Mouse (Mus musculus) midbrain, embryonic 16.5 days (tissue): ENCODE data around the gene Drd4. TPM values are rescaled to one million over a fixed set of nuclear protein-coding genes. Genes with fewer than 3 reads are reported as not detected.

Experiments
- ATAC-seq: fragments of 200-750 bp; cut with Nextera tagmentation; 2 replicates; pipeline ENCODE4 v1.8.0; 2017; ENCODE audit warnings: moderate TSS enrichment
- H3K27ac ChIP-seq: fragments of 300-500 bp; sonication (generic); 2 replicates; pipeline ENCODE4 v1.5.1; 2014; ENCODE audit warnings: mild to moderate bottlenecking, low read length, mixed read lengths
- H3K27me3 ChIP-seq: fragments of 300-500 bp; sonication (generic); 2 replicates; pipeline ENCODE4 v1.6.1; 2014; ENCODE audit warnings: low read depth, low read length, mixed read lengths; ENCODE audit not compliant: control insufficient read depth, insufficient read depth
- H3K36me3 ChIP-seq: fragments of 300-500 bp; sonication (generic); 2 replicates; pipeline ENCODE4 v1.6.1; 2014; ENCODE audit warnings: mild to moderate bottlenecking, low read length, moderate library complexity, mixed read lengths; ENCODE audit not compliant: control insufficient read depth, insufficient read depth
- H3K4me1 ChIP-seq: fragments of 300-500 bp; sonication (generic); 2 replicates; pipeline ENCODE4 v1.6.1; 2014; ENCODE audit warnings: mild to moderate bottlenecking, low read length, mixed read lengths; ENCODE audit not compliant: control insufficient read depth, insufficient read depth
- H3K4me2 ChIP-seq: fragments of 300-500 bp; sonication (generic); 2 replicates; pipeline ENCODE4 v1.6.1; 2014; ENCODE audit warnings: mild to moderate bottlenecking, low read length, mixed read lengths
- H3K4me3 ChIP-seq: fragments of 300-500 bp; sonication (generic); 2 replicates; pipeline ENCODE4 v1.5.1; 2014; ENCODE audit warnings: low read depth, mild to moderate bottlenecking, low read length, moderate library complexity, mixed read lengths
- H3K9ac ChIP-seq: fragments of 300-500 bp; sonication (generic); 2 replicates; pipeline ENCODE4 v1.6.1; 2014; ENCODE audit warnings: low read depth, low read length, mixed read lengths
- H3K9me3 ChIP-seq: fragments of 300-500 bp; sonication (generic); replicated peaks from 2 replicates; pipeline ENCODE4 v1.6.1; 2014; ENCODE audit warnings: mild to moderate bottlenecking, low read length, mixed read lengths; ENCODE audit not compliant: control insufficient read depth, poor library complexity, severe bottlenecking
- WGBS: fragments of 180-500 bp; shearing (Covaris S2); extraction: QIAGEN DNeasy Blood & Tissue Kit; methylation state at CpG from one replicate; pipeline ENCODE4 v1.1.7; 2014; 5-methylcytosine and 5-hydroxymethylcytosine counted together
- polyA plus RNA-seq: library from polyadenylated mRNA; unstranded; fragments of >200 nt; fragmentation: Nextera tagmentation; extraction: Ambion mirVana; gene quantifications from 2 replicates; pipeline ENCODE4 v1.2.1, GENCODE M21; 2015

Drd4 gene
- polyA plus RNA-seq, 1 experiment from 2014 or later: 1.2 TPM

- no peak overlapping the region for H3K4me2 ChIP-seq
- no peak overlapping the region for H3K4me3 ChIP-seq
- H3K36me3 ChIP-seq: 0 out of 2 replicates have a peak, but pooled peaks cover 6% of the 10 kb centered on the region
- H3K27ac ChIP-seq: no peak overlapping the region
- ATAC-seq: no peak
- 84% methylated on average over 3 of the region's 3 CpGs for WGBS
- H3K4me1 ChIP-seq: no peaks in the 10 kb centered on the region
- no peaks in the 10 kb centered on the region for H3K9me3 ChIP-seq
- H3K27me3 ChIP-seq: peaks cover 8% of the 10 kb centered on the region; the same call in 1 of the 2 replicates
- H3K9ac ChIP-seq: no peak overlapping the region
These were observed 46.1 kb downstream of the Drd4 start for GRCm38 (mm10) chr7:141337716-141338416.

GRCm38 (mm10) chr7:141338576-141339131 lies 46.8 kb downstream of the Drd4 start, which contains the start of gene Eps8l2:
Gene Eps8l2, plus strand, starts transcription at chr7:141338880.
- Histone ChIP-seq H3K4me1 (no peaks in the 10 kb centered on the region), H3K9ac (no peak within 1 kb of the TSS), H3K4me2 (peak within 1 kb of the TSS; percentile 32), H3K27me3 (peaks cover 8% of the 10 kb centered on the region; the same call in 1 of the 2 replicates), H3K4me3 (no peak within 1 kb of the TSS), H3K27ac (no peak within 1 kb of the TSS), H3K9me3 (no peaks in the 10 kb centered on the region), H3K36me3 (no peaks in the 10 kb centered on the region)
- 4% methylated on average over 23 of the region's 23 CpGs for WGBS
- no peak for ATAC-seq

GRCm38 (mm10) chr7:141339215-141339920 lies 47.6 kb downstream of the Drd4 start:
- no peak for ATAC-seq
- Histone ChIP-seq H3K27ac (no peak overlapping the region), H3K36me3 (no peaks in the 10 kb centered on the region), H3K27me3 (peaks cover 8% of the 10 kb centered on the region; the same call in 1 of the 2 replicates), H3K9me3 (no peaks in the 10 kb centered on the region), H3K4me3 (no peak overlapping the region), H3K4me1 (no peaks in the 10 kb centered on the region), H3K9ac (no peak overlapping the region), H3K4me2 (no peak overlapping the region)
- 33% methylated on average over 20 of the region's 20 CpGs for WGBS

GRCm38 (mm10) chr7:141340023-141340422 lies 48.2 kb downstream of the Drd4 start:
- H3K27me3 ChIP-seq: peaks cover 8% of the 10 kb centered on the region; the same call in 1 of the 2 replicates
- H3K4me2 ChIP-seq: no peak overlapping the region
- no peaks in the 10 kb centered on the region for H3K36me3 ChIP-seq
- H3K4me1 ChIP-seq: no peaks in the 10 kb centered on the region
- WGBS: 91% methylated on average over 7 of the region's 7 CpGs
- H3K27ac ChIP-seq: no peak overlapping the region
- ATAC-seq: no peak
- no peaks in the 10 kb centered on the region for H3K9me3 ChIP-seq
- H3K4me3 ChIP-seq: no peak overlapping the region
- no peak overlapping the region for H3K9ac ChIP-seq

GRCm38 (mm10) chr7:141340476-141340875 lies 48.7 kb downstream of the Drd4 start:
- Histone ChIP-seq H3K9ac (no peak overlapping the region), H3K27ac (no peak overlapping the region), H3K36me3 (no peaks in the 10 kb centered on the region), H3K4me2 (no peak overlapping the region), H3K27me3 (peaks cover 8% of the 10 kb centered on the region; the same call in 1 of the 2 replicates), H3K4me3 (no peak overlapping the region), H3K4me1 (no peaks in the 10 kb centered on the region), H3K9me3 (no peaks in the 10 kb centered on the region)
- ATAC-seq: no peak
- WGBS: 88% methylated on average over 6 of the region's 6 CpGs

GRCm38 (mm10) chr7:141341689-141342226 lies 50.0 kb downstream of the Drd4 start:
- Histone ChIP-seq H3K36me3 (no peaks in the 10 kb centered on the region), H3K4me3 (no peak overlapping the region), H3K4me1 (no peaks in the 10 kb centered on the region), H3K9me3 (no peaks in the 10 kb centered on the region), H3K9ac (no peak overlapping the region), H3K4me2 (no peak overlapping the region), H3K27ac (no peak overlapping the region), H3K27me3 (peaks cover 8% of the 10 kb centered on the region; the same call in 1 of the 2 replicates)
- no peak for ATAC-seq
- WGBS: 85% methylated on average over 10 of the region's 10 CpGs

- Histone ChIP-seq H3K4me1 (no peaks in the 10 kb centered on the region), H3K4me2 (no peak overlapping the region), H3K36me3 (no peaks in the 10 kb centered on the region), H3K9me3 (no peaks in the 10 kb centered on the region), H3K9ac (no peak overlapping the region), H3K4me3 (no peak overlapping the region), H3K27ac (no peak overlapping the region), H3K27me3 (peaks cover 3% of the 10 kb centered on the region; the same call in 1 of the 2 replicates)
- WGBS: 80% methylated on average over 2 of the region's 2 CpGs
- ATAC-seq: no peak
These were observed 51.4 kb downstream of the Drd4 start for GRCm38 (mm10) chr7:141343230-141343629.

GRCm38 (mm10) chr7:141343696-141344095 lies 51.9 kb downstream of the Drd4 start:
- no peak overlapping the region for H3K9ac ChIP-seq
- no peak for ATAC-seq
- no peaks in the 10 kb centered on the region for H3K36me3 ChIP-seq
- H3K4me3 ChIP-seq: no peak overlapping the region
- no peak overlapping the region for H3K4me2 ChIP-seq
- H3K9me3 ChIP-seq: no peaks in the 10 kb centered on the region
- H3K27me3 ChIP-seq: peaks cover 3% of the 10 kb centered on the region; the same call in 1 of the 2 replicates
- no peak overlapping the region for H3K27ac ChIP-seq
- WGBS: 75% methylated on average over 7 of the region's 7 CpGs
- no peaks in the 10 kb centered on the region for H3K4me1 ChIP-seq
